Mouse (Mus musculus) adrenal gland, adult 18-20 months (tissue): ENCODE measurements around the gene Plin5. TPM values are rescaled to one million over a fixed set of nuclear protein-coding genes. Genes with fewer than 3 reads are reported as not detected.
A peak's percentile ranks its signal among the peaks of the same experiment; 100 is the strongest.

Experiments
- DNase-seq, 2 experiments: peaks; one replicate each; pipeline ENCODE4 v3.0.0; 2021 to 2022; ENCODE audit warnings: low spot score in 2 of 2
- long read RNA-seq, 2 experiments: library from polyadenylated mRNA; stranded (forward); transcript quantifications; one replicate each; pipeline ENCODE4 v2.0.0; 2021
- total RNA-seq, 2 experiments: library from RNA; stranded (reverse); gene quantifications; 1 replicate in 1 of 2; 2 replicates in 1 of 2; pipeline ENCODE4 v1.2.3; 2021

Gene Plin5
- 10 to 100 TPM; 53.7 to 67.4 TPM for total RNA-seq
- long read RNA-seq, experiment 1, transcript Plin5-201 (9 exons, 1,986 nt): major isoform, 49 of 146 reads
- long read RNA-seq, experiment 1, transcript Plin5-202 (8 exons, 1,986 nt): minor isoform, 36 of 146 reads
- long read RNA-seq, experiment 1, partial matches to known transcripts: 24 of 146 reads
- long read RNA-seq, experiment 1, other reads (novel, unspliced or antisense): 37 of 146 reads
- long read RNA-seq, experiment 2, transcript Plin5-202 (8 exons, 1,986 nt): minor isoform, 99 of 296 reads
- long read RNA-seq, experiment 2, transcript Plin5-201 (9 exons, 1,986 nt): major isoform, 115 of 296 reads
- long read RNA-seq, experiment 2, partial matches to known transcripts: 53 of 296 reads
- long read RNA-seq, experiment 2, other reads (novel, unspliced or antisense): 29 of 296 reads

DNA sequence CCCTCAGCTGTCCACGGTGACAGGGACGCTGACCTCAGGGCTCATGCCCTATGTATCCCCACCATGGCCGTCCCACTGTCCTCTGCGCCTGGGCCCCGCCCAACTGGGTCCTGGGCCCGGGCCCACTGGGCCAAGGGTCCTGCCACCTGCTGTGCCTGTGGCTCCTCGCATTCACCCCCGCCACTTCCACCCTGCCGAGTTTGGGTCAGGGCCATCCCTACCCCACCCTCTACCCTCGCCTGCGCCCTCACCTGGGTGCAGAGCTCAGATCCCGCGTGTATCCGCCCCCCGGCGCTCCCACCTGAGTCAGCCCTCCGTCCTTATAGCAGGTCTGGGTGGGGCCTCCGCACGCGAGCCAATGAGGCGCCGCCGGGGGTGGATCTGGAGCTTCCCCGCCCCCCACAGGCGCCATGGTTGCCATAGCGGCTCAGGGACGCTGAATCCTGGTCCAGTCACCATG, at the start of gene Plin5:
Plin5 (minus strand) TSS at position 346 of the 460 bp plus-strand sequence.
- peak; percentile 67 to 73 for DNase-seq

DNA sequence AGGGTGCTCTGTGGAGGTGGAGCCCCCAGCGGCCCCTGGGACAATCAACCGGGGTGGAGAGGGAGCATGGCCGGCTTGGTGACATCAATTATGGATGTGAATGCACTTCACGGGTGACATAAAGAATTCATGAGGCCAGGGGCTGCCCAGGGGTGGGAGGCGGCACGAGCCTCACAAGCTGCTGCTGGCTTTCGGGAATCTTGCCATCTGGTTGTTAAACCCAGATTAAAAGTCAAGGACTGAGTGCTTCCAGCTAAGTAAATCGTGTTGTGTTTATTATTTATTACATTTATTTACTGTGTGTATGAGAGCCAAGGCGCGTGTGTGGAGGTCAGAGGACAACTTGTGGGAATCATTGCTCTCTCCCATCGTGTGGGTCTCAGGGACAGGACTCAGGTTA, 48.3 kb upstream of the Plin5 start:
- no peak for DNase-seq

DNA sequence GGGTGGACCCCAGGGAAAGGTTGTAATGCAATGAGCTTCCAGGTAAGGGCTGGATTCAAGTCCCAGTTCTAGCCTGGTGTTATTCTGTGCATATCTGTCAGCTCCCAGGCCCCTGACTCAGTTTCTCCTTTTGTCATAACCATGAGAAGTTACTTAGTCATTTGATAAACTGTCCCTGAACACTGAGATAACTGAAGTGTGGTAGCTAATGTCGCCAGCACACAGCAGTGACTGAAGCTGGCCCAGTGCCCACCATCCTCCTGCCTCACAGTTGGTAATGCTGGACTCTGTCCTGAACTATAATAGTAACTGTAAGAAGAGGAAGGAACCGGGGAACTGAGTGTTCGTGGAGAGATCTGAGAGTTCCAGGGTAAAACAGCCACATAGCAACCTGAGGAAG, 47.1 kb upstream of the Plin5 start:
- no peak for DNase-seq

DNA sequence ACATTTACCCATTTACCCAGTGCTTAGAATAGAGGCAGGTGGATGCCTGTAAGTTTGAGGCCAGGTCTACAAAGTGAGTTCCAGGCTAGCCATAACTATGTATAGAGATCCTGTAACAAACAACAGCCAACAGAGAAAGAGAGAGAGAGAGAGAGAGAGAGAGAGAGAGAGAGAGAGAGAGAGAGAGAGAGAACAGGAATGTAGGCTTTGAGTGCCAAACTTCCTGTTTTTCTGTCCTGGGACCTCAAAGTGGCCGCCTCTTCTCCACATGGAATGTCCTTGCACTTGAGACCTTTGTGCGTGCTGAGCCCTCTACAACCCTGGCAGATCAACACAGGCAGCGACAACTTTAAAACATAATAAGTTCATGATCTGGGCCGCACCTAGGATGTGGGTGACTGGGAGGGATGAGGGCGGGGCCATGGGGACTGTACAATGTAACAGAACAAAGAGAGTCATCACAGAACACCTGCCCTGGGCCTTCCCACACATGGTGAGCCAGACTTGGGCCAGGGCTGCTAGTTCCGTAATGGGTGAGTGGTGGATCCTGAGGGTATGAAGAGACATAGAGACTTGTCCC, 46.2 kb upstream of the Plin5 start:
- DNase-seq: no peak

DNA sequence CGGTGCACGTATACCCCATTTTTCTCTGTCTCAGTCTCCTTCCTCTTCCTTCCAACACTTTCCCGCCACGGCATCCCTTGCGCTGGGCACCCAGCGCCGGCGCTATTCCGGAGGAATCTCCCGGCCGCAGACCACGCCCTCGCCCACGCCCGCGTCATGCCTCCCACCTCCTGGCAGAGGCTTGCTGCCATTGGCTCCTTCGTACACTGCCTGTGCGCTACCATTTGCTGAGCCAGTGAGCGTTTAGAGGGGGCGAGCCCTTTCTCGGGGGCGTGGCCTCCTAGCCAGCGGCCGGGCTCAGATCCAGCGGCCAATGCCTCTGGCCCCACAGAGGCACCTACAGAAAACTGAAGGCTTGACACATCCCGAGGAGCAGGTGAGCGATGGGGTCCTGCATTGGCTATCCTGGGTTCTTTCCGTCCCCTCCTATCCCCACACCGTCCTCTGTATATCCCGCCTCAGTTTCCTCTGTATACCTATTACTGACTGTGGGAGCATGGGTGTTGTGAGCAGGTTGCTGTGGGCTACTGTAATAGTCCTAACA, 44.9 kb upstream of the Plin5 start, which contains the start of gene Tnfaip8l1:
Tnfaip8l1 (plus strand) TSS at position 247 of the 544 bp plus-strand sequence.
- peak; percentile 89 to 92 for DNase-seq

DNA sequence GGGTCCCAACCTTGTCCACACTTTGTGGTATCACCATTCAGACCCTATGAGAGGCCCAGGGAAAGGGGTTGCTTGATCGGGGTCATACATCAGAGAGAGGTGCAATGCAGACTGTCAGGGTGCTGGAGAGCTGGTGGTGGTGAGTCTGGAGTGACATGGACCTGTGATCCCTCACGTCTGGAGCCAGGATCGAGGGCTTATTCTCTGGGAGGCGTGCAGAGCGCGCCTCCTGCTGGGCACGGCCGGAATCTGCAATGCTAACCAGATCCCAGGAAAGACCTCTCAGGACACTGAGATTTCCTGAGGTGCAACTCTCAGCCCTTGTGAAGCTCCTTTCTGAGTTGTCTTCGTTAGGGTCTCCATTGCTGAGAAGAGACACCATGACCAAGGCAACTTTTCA, 42.3 kb upstream of the Plin5 start:
- peak; percentile 59 to 71 for DNase-seq

DNA sequence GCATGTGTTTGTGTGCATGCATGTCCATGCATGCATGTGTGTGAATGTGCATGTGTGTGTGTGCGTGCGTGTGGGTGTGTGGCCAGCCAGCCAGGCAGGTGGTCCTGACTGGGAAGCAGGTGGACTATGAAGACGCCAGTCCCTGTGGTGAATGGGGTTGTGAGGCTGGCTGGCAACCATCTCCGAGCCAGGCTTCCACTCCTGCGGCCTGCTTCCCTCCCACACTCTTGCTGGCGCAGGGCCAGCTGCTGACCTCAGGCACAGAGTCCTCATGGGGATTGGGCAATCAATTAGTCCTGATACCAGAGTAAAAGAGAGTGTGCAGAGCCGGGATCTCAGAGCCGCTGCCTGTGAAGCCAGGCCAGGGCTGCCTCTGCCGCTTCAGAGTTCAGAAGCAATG, 36.2 kb upstream of the Plin5 start:
- peak; percentile 67 to 76 for DNase-seq

DNA sequence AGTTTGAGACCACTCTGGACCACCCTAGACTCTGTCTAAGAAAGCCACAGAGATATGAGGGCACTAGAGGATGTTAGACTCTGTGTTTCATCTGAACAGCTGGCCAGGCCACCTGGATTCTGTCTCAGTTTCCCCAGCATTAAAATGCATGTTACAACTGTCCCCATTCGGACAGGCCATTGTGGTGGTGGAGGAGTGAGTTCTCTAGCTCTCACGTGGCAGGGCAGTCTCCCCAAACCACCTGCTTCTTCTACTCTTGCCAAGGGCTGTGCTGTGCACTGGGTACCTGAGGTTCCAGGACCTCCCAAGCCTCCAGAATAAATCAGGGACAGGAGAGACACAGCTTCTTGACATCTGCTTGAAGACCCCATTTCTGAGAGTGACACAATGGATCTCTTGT, 32.5 kb upstream of the Plin5 start:
- no peak for DNase-seq

DNA sequence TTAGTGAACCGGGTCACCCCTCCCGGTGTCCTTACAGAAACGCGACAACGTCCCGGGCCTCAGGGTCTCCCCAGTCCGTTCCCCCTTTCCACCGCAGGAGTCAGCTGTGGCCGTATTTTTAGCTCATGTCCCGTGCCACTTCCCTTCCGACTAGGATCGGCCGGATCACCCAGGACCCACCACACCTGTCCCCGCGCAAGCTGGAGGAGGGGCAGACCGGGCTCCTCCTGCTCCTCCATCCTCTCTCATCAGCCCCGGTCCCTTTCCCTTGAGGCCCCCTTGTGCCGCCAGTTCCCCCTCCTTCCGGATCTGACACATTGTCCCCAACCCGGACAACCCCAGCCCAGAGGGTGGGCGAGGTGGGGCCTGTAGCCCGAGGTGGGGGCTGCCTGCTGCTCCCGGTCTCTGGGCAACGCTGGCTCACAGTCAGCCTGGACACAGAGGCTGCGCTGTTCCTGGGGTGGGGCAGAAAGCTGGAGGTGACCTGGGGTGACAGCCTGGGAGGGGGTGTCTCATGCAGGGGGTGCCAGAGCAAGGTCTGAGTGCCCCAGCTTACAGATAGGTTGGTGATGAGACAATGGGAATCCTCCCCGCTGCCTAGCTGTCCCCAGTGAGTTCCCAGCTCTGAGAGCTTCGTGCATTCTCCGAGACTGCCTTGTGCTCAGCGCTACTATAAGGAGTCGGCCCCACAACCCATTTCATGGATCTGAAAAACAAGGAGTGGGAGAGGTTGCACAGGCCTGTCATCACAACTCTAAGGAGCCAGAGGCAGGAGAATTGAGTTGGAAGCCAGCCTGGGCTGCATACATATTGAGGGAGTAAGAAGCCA, 31.6 kb upstream of the Plin5 start:
- DNase-seq: no peak

DNA sequence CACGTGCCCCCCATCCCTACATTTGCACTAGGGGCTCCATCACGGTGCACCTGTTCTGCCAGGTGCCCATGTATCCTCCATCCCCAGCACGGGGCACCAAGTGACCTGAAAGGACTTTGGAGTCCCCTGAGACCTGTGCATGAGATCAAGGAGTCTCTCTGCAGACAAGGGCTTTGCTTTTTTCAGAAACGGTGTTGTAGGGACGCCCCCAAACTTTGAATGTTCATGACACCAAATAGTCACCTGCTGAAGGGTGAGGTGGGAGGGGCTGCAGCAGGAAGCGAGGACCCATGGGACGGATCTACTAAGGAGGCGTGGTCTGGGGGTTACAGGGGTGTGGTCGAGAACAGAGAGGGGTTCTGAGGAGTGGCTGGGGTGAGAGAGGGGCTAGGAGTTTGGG, 30.9 kb upstream of the Plin5 start:
- DNase-seq: no peak

DNA sequence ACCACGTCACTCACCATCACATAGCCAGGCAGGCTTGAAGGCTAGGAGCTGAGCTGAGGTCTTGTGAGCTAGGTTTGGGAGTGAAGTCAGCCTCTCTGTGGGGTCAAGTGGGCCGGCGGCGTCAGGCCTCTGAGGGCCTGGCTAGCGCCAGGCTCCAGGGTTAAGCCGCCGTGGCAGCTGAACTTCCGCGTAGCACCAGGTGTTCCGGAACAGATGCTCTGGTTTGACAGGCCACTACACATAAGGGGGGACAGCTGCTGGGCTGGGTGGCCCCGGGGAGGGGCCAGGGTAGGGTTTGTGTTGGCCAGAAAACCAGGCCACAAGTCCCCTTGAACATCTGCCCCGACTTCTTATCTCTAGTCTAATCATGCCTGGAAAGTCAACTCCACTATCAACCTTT, 30.0 kb upstream of the Plin5 start:
- DNase-seq: no peak

DNA sequence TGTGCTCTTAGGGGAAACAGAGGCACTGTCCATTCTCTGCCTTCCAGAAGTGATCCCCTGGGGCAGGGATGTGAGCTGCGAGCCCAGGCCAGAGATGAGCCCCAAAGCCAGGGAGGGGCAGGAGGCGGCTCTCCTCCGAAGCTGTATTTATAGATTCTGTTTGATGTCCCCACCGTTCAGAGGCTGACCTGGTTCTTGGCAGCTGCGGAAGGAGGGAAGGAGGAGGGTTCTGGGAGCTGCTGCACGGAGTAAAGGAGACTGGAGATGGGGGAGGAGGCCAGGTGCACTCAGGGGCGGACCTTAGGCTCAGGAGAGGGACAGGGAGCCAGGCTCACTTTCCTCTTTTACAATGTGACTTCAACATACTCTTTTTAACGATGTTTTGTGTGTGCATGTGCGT, 28.7 kb upstream of the Plin5 start:
- DNase-seq: no peak

DNA sequence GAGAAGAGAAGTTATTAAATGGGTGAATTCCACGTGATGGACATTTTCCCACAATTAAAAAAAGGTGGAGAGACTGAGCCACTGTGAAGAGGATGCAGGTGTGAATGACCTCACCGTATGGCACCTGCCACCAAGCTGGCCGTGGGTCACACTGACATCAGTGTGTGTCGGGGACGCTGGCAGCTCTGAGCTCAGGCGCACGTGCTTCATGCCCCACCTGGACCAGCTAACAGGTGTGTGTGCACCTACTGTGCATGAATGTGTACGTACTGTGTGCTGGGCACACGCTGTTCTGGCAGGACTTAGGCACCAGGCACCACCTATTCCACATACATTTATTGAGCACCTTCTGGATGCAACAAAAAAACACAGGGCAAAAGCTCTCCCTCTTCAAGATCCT, 27.1 kb upstream of the Plin5 start:
- no peak for DNase-seq

DNA sequence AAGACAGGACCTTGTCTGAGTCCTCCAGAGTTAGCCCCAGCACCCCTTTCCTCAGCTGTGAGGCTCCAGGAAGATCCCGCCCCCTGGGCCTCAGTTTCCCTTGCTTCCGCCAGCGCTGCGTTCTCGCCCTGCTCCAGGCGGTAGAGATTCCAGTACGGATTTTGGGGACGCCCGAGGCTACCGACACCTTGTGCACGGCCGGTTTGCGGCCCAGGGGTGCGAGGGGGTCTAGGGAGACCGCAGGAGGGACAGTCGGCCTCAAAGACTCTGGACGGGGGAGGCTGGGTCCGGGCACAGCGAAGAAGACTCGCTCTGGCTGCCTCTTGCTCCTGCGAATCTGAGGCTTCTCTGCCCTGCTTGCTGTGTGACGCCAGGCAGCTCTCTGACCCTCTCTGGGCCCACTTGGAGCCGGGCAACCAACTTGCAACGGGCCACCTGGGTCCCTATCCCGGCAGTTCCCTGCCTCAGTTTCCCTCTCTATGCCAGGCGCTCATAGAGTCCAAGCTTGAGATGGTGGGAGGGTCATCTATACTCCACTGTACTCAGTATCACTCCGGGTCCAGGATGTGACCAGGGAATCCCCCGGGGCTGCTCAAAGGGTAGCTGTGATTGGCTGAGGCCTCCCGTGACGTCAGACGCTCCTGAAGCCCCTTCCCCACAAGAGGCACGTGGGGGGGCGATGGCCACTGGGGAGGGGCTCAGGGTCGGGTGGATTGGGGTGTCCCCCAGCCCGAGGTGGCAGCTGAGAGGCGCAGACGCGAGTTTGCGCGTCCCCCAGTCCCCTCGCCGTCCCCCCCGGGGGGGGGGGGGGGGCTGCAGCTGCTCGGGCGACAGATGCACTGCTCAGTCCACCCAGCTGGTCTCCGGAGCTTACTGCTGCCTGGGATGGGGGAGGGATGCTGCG, 24.6 kb upstream of the Plin5 start:
- DNase-seq: no peak

DNA sequence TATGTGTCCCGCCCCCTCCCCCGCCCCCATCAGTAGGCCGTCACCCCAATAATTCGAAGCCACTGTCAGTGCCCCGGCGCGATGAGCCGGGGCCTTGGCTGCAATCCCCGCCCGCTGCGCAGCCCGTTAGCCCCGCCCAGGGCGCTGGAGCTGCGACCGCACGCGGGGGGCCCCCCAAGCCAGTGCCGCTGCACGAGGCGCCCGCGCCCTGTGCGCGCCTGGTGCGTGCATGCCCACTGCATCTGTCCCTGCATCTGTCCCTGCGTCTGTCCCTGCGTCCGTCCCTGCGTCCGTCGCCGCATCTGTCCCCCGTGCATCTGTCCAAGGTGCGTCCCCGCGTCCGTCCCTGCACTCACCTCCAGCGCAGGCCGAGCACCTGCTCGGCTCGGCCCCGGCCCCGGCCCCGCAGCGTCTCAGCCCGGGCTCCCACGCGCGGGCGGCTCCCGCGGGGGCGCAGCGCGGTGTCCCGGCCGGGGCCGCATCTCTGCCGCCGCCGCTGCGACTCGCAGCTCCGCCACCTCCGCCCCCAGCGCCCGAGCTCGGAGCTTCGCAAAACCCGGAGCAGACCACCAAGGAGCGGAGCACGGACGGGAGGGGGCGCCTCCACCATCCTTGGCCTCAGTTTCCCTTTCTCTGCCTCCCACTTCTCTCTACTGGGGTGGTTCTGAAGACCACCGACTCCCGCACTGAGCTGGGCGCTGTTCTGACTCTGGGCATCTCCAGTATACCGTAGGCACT, 22.6 kb upstream of the Plin5 start, which contains the start of gene Sema6b:
Sema6b (minus strand) TSS at position 486 of the 738 bp plus-strand sequence.
- DNase-seq: peak; percentile 52 to 72

DNA sequence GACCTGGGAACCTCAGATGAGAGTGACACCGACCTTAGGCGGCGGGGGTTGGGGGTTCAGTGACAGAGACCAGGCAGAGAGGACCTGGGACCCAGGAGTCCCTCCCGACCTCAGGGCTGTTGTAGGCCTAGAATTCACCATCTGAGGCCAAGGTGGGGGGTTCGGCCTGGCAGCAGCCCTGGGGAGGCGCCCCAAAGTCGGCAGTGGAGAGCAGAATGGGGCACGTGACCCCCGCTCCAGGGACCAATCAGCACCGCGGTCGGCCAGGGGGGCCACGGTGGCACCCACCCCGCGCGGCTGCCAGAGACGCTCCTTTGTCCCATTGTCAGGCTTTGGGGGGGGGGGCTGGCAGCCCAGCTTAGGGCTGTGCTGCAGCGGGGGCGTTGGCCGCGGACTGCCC, 22.0 kb upstream of the Plin5 start:
- DNase-seq: no peak

DNA sequence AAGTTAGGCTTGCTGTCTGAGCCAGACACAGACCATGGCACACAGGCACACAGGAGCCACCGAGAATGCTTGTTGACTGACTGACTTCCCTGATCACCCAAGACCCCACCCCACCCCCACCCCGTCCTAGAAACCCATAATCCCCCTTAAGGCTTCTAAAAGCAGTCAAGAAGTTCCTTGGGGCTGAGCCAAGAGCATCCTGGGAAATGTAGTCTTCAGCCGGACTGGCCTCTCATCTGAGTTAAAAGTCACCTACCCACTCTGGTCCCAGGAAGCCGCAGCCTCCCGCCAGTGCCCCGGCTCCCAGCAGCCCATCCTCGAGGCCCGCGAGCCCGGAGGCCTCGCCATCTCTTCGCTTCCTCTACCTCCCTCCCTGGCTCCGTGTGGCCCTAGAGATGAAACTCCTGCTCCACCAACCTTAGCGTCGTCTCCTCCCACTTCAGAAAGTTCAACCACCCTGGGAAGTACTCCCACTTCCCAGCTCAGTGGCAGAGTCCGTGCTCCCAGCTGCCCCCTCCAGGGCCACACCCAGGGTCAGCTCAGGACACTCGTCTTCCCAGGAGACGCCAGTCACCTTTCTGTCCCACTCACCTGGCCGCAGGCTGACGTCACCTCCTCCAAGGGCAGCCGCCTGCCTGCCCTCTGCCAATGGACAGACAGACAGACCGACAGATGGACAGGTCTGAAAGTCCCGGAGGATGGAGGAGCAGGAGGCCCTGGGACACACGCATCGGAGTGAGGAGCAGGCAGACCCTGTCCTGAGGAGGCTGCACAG, 20.6 kb upstream of the Plin5 start:
- DNase-seq: no peak

DNA sequence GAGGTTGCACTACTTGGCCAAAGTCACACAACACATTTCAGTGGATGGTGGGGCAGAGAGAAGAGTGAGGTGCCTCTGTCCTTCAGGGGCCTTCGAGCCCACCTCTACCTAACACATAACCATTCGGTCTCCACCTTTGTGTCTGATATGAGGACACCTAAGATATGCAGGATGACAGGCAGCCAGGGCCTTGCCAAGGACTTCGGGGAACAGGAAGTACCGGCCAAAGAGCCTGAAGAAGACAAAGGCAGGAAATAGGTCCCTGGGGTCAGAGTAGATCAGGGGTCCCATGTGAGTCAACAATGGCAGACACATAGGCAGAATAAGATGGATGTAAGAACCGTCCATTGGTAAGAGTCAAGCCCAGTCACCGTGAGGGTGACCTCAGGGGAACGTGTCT, 19.2 kb upstream of the Plin5 start:
- DNase-seq: no peak

DNA sequence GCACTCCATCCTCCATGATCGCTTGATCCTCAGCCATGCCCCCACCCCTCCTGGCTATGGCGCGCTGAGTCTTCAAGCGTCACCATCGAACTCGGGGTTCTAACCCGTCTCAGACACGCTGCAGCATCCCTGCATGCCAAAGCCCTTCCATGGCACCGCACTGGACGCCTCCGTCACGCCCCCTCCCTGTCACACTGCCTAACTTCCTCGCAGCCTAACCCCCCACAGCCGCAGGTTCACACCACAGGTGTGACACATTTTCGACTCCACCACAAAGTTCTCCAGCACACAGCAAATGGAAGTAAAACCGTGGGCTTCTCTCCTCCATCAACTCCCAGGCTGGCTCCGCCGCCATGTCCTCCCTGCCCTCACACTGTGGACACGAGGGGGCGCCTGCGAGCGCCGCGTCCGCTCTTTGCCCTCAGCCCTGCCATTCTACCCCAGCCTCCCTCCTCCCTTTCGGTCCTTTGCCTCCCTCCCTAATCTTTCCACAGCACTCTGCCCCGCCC, 17.1 kb upstream of the Plin5 start:
- DNase-seq: peak; percentile 74 to 84
